Mouse (Mus musculus) erythroblast, embryonic 14.5 days (primary cell): ENCODE results near the gene Hcrtr1.

Experiments
- GATA1 ChIP-seq: IDR thresholded peaks from 2 replicates; pipeline ENCODE4 v1.6.1; 2012; ENCODE audit warnings: low read length, inconsistent platforms, mixed read lengths
- TAL1 ChIP-seq: IDR thresholded peaks from 3 replicates; pipeline ENCODE4 v1.6.1; 2012; ENCODE audit warnings: low read length, inconsistent platforms, mixed read lengths

- no peak for TF ChIP-seq TAL1
- no peak for TF ChIP-seq GATA1
Measured at GRCm38 (mm10) chr4:130176156-130176720, 37.1 kb upstream of the Hcrtr1 start.
